10 mouse cellular contexts compared by ENCODE assay signal in genomic region chr12:111943421-111944064, GRCm38 (mm10). TPM values are rescaled to one million over a fixed set of nuclear protein-coding genes. Genes with fewer than 3 reads are reported as not detected.
A peak's percentile ranks its signal among the peaks of the same experiment; 100 is the strongest.
DNase-seq lines count a peak whose midpoint lies in the region; ATAC-seq and TF ChIP-seq lines count a peak whose summit lies in the region.
"Had no signal": no experiment of that assay in that cellular context is flagged by ENCODE, and none has a peak within 500 bp of the region (broad histone marks: within the 10 kb centered on the region; RNA-seq: fewer than 3 reads in every experiment).

No protein-coding gene starts in this region.

- 0 out of 2 replicates have a peak, but pooled peaks have one; percentile 2 for ATAC-seq in intestine, embryonic 14.5 days (replicated peaks; ENCODE audit: low FRiP score, low TSS enrichment, low read depth)

- no peaks in the 10 kb centered on the region for H3K27me3 ChIP-seq in kidney, adult 2 months (replicated peaks; ENCODE audit: control insufficient read depth, insufficient read depth, low read length)
- no peaks in the 10 kb centered on the region for H3K27me3 ChIP-seq in intestine, embryonic 14.5 days (replicated peaks; ENCODE audit: control insufficient read depth, insufficient read depth, low read length)

- TF ChIP-seq POLR2A in kidney, adult 2 months (IDR thresholded peaks at IDR 0.05; ENCODE audit: low read depth, low read length), result no peak

- no peaks in the 10 kb centered on the region for H3K9me3 ChIP-seq in intestine, embryonic 14.5 days (ENCODE audit: control insufficient read depth, low read length)

- peaks cover 11% of the 10 kb centered on the region; the same call in 1 of the 2 replicates for H3K4me1 ChIP-seq in kidney, adult 2 months (ENCODE audit: control insufficient read depth, insufficient read depth, low read length)
- peaks cover 13% of the 10 kb centered on the region for H3K4me1 ChIP-seq in brown adipose tissue, adult 24 weeks (ENCODE audit: control insufficient read depth, insufficient read depth, insufficient read length, low read length)
- peaks cover 32% of the 10 kb centered on the region for H3K4me1 ChIP-seq in intestine, embryonic 14.5 days (replicated peaks; ENCODE audit: control insufficient read depth, insufficient read depth, low read length)

- H3K4me2 ChIP-seq in intestine, embryonic 14.5 days (ENCODE audit: low read length), result peak overlapping the region; percentile 32; the same call in 1 of the 2 replicates

- H3K27ac ChIP-seq in kidney, adult 2 months (ENCODE audit: insufficient read depth, low read depth, low read length), result peak overlapping the region; percentile 45; the same call in 1 of the 2 replicates
- H3K27ac ChIP-seq in brown adipose tissue, adult 24 weeks (replicated peaks; ENCODE audit: low read depth, low read length), result peak overlapping the region; percentile 97
- peak overlapping the region; percentile 25; the same call in 1 of the 2 replicates for H3K27ac ChIP-seq in intestine, embryonic 14.5 days (ENCODE audit: low read depth)

- DNase-seq in kidney, adult 2 months, result peak; percentile 61
- DNase-seq in kidney, postnatal 4 days, result no peak
- no peak for DNase-seq in intestine, embryonic 14.5 days (ENCODE audit: low spot score)
- peak; percentile 53 for DNase-seq in lung, postnatal 25 days (ENCODE audit: low spot score)
- no peak for DNase-seq in embryo, embryonic 11 days
- no peak for DNase-seq in gastrocnemius, postnatal 10 days
- no peak for DNase-seq in layer of hippocampus, postnatal 25 days (ENCODE audit: extremely low spot score in 1 of 2, low spot score in 1 of 2)

- H3K9ac ChIP-seq in intestine, embryonic 14.5 days (ENCODE audit: low read length), result no peak overlapping the region

- no peak for TF ChIP-seq CTCF in kidney, adult 2 months (conservative IDR thresholded peaks at IDR 0.05; ENCODE audit: insufficient read depth, insufficient read length, low read depth, low read length)

- H3K36me3 ChIP-seq in kidney, adult 2 months (ENCODE audit: control insufficient read depth, insufficient read depth, low read length), result no peaks in the 10 kb centered on the region
- H3K36me3 ChIP-seq in intestine, embryonic 14.5 days (ENCODE audit: control insufficient read depth, insufficient read depth, low read length), result no peaks in the 10 kb centered on the region

- 58% methylated on average over 10 of the region's 10 CpGs for WGBS in kidney, adult 2 months
- 70% methylated on average over 10 of the region's 10 CpGs for WGBS in intestine, embryonic 14.5 days

- no peak overlapping the region for H3K4me3 ChIP-seq in kidney, adult 2 months (ENCODE audit: insufficient read depth, low read depth, low read length)
- peak overlapping the region; percentile 35; the same call in 1 of the 2 replicates for H3K4me3 ChIP-seq in brown adipose tissue, adult 24 weeks (ENCODE audit: insufficient read depth, low read depth, low read length)
- 0 out of 2 replicates have a peak overlapping the region, but pooled peaks have one; percentile 6 for H3K4me3 ChIP-seq in intestine, embryonic 14.5 days (ENCODE audit: low read depth, low read length)

RNA-seq across cellular contexts. Expression of gene Atp5mpl, which starts 23.2 kb away (rescaled TPM):
- polyA plus RNA-seq in kidney, adult 2 months (2012; rRNA removed), result 91.8 and 126 TPM in 2 replicates
- polyA plus RNA-seq in brown adipose tissue, adult 24 weeks (2012; ENCODE audit: insufficient read depth, insufficient read length, missing spikeins), result 2,071 and 2,182 TPM in 2 replicates
- polyA plus RNA-seq in intestine, embryonic 14.5 days (2014; fragmentation: Nextera tagmentation; extraction: Ambion mirVana), result 845 and 1,000 TPM in 2 replicates
- 100 to 1,000 TPM; 846 to 916 TPM for total RNA-seq in gastrocnemius, postnatal 10 days (2021)
- 100 to 1,000 TPM; 374 to 410 TPM for total RNA-seq in layer of hippocampus, postnatal 25 days (2021)

RNA-seq across cellular contexts. Expression of gene Tdrd9, which starts 27.8 kb away (rescaled TPM):
- polyA plus RNA-seq in kidney, adult 2 months (2012; rRNA removed), result 0.07 TPM in 1 of 2 replicates, not detected in the other
- not detected in 2 replicates for polyA plus RNA-seq in brown adipose tissue, adult 24 weeks (2012; ENCODE audit: insufficient read depth, insufficient read length, missing spikeins)
- polyA plus RNA-seq in intestine, embryonic 14.5 days (2014; fragmentation: Nextera tagmentation; extraction: Ambion mirVana), result 0.28 and 0.73 TPM in 2 replicates
- under 1 TPM; 0.36 to 0.59 TPM for total RNA-seq in gastrocnemius, postnatal 10 days (2021)
- total RNA-seq in layer of hippocampus, postnatal 25 days (2021), result under 1 TPM; 0.09 to 0.22 TPM

RNA-seq across cellular contexts. Expression of gene Ppp1r13b, which starts 35.6 kb away (rescaled TPM):
- 11.2 and 11.7 TPM in 2 replicates for polyA plus RNA-seq in kidney, adult 2 months (2012; rRNA removed)
- 4.5 and 5.9 TPM in 2 replicates for polyA plus RNA-seq in brown adipose tissue, adult 24 weeks (2012; ENCODE audit: insufficient read depth, insufficient read length, missing spikeins)
- 22.3 and 29.1 TPM in 2 replicates for polyA plus RNA-seq in intestine, embryonic 14.5 days (2014; fragmentation: Nextera tagmentation; extraction: Ambion mirVana)
- total RNA-seq in gastrocnemius, postnatal 10 days (2021), result 10 to 100 TPM in 1 of 2 experiments, 1 to 10 TPM in 1; 9.5 to 13.4 TPM
- total RNA-seq in layer of hippocampus, postnatal 25 days (2021), result 10 to 100 TPM; 89.5 to 91.9 TPM

RNA-seq across cellular contexts. Expression of gene Rd3l, which starts 37.6 kb away (rescaled TPM):
- not detected in 2 replicates for polyA plus RNA-seq in kidney, adult 2 months (2012; rRNA removed)
- polyA plus RNA-seq in brown adipose tissue, adult 24 weeks (2012; ENCODE audit: insufficient read depth, insufficient read length, missing spikeins), result not detected in 2 replicates
- not detected in 2 replicates for polyA plus RNA-seq in intestine, embryonic 14.5 days (2014; fragmentation: Nextera tagmentation; extraction: Ambion mirVana)
- not detected for total RNA-seq in gastrocnemius, postnatal 10 days (2021)
- total RNA-seq in layer of hippocampus, postnatal 25 days (2021), result not detected
- total RNA-seq: common myeloid progenitor, adult 5-6 weeks; ES-E14 had no signal

Comparison
In these comparisons a context has a peak if more than half of its experiments do, and no peak if none do; other contexts are left out.
1. DNase-seq: peak in kidney, adult 2 months (single experiment) and lung, postnatal 25 days (single experiment); none in kidney, postnatal 4 days (0 of 2), intestine, embryonic 14.5 days (single experiment), embryo, embryonic 11 days (single experiment), gastrocnemius, postnatal 10 days (single experiment) and layer of hippocampus, postnatal 25 days (0 of 2).
2. H3K27ac ChIP-seq: peak in every context shown above with its lines; median percentile 97 in brown adipose tissue, adult 24 weeks; 45 in kidney, adult 2 months; 25 in intestine, embryonic 14.5 days.